Mouse (Mus musculus) CD4-positive, CD25-positive, alpha-beta regulatory T cell (primary cell): Measurements from ENCODE around the gene Asb5. TPM values are rescaled to one million over a fixed set of nuclear protein-coding genes. Genes with fewer than 3 reads are reported as not detected.

Experiments
- polyA plus RNA-seq: library from polyadenylated mRNA; unstranded; fragments of 100-300 nt; shearing (Covaris generic); gene quantifications from one replicate; pipeline ENCODE4 v1.2.1, GENCODE M21; 2017

The Asb5 gene
- 6.3 TPM for polyA plus RNA-seq

GRCm38 (mm10) chr8:54529382-54530296, at the start of gene Asb5, which contains the start of gene Spcs3:
Gene Asb5 (plus strand): TSS chr8:54529580.
Gene Spcs3 (minus strand): TSS chr8:54529998.

DNA sequence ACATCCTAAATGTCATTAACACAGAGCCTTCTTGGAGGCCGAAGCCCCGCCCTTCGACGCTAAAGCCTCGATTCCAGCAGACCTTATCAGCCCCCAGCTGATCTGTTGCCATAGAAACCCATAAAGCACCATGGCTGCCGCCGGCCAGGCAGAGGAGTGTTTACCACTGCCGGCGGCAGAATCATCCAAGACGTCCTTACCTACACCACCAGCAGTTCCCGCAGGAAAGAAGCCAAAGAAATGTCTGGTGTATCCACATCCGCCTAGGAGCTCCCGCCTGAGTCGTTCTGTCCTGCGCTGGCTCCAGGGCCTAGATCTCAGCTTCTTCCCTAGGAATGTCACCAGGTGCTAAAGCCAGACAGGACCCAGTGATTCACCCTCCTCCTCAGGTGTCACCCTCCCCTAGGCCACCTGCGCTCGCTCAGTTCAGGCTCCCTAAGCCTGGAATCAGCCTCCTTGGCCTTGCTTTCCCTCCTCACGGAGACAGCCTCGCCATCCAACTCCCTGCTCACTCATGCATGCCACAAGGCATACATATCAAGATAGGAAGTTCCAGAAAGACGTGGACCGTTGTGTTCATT, 71.4 kb downstream of the Asb5 start, which contains the start of gene Spata4:
Spata4 (plus strand) TSS at position 111 of the 581 bp plus-strand sequence.

Other genes with a start within 250 kb of the Asb5 start
- 107 TPM for gene Spcs3, start 418 bp downstream of the Asb5 start, polyA plus RNA-seq
- gene Spata4, start 71.2 kb downstream of the Asb5 start, polyA plus RNA-seq = not detected